Mouse (Mus musculus) skeletal muscle tissue, adult 2 months (tissue): ENCODE results near the gene Snx3.

Source experiments
- DNase-seq: peaks from one replicate; pipeline ENCODE4 v3.0.0-alpha.2; 2012; ENCODE audit warnings: low read depth, low spot score

The Snx3 gene

DNA sequence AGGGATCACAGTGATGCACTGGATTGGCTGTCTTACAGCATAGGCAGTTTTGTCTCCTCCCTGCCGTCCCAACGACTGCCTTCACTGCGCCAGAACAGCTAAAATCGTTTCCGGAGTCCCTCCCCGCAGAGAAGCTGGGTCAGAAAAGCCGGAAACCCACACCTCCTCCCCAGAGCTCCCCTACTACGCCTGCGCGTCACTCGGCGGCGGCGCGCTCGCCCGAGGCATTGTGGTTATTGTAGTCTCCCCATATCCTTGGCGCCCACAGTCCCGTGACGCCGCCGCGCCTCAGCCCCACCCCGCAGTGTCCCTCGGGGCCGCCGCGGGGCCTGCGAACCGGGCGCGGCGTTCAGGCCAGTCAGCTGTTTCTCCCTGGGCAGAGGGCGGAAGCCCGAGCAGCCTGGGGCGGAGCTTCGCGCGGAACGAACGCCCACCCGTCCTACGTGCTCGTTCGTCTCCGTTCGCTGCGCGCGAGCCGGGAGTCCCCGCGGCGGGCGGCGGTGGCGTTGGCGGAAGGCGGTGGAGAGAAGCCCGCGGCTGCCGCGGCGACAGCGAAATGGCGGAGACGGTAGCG is at the start of gene Snx3:
Gene Snx3 (plus strand): TSS at position 256 of the 574 bp plus-strand sequence.
- peak; percentile 98 for DNase-seq

DNA sequence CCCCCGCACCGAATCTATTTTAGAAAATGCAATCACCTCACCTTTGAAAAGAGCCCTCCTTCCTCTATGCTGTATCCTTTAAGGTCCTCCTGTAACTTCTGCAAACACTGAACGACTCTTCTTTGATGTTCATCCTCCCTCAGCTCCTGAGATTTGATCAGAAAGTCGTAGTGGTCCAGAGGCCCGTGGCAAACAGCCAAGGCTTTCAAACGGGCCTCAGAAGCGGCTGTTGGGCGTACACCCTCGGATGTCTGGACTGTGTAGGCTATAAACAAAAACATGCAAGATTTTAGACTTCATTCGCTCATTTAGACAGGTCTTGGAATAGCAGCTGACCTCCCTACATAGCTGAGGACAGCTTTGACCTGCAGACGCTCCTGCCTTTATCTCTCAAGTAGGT is 47.6 kb upstream of the Snx3 start:
- no peak for DNase-seq

- DNase-seq: no peak
Measured at GRCm38 (mm10) chr10:42454690-42455089, 47.1 kb upstream of the Snx3 start.

DNA sequence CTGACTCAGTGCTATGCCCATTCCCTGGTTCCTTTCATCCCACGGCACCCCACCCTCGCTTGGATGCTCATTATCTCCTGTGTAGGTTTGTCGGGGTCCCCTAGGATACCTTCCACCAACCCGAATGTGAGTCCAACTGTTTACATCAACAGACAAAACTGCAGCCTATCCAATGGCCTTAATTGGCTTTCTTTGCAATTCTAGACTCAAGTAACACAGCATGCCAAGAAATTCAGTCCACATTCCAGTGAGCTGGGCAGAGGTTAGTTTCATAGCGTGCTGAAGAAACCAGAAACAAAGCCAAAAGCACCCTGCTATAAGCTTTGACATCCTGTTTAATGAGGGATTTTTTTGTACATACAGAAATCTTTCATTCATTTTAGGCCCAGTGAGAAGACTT is 45.8 kb upstream of the Snx3 start:
- no peak for DNase-seq

GRCm38 (mm10) chr10:42457557-42458191 is 44.2 kb upstream of the Snx3 start:
- DNase-seq: peak; percentile 44

GRCm38 (mm10) chr10:42464224-42464623 is 37.6 kb upstream of the Snx3 start:
- peak; percentile 34 for DNase-seq

DNA sequence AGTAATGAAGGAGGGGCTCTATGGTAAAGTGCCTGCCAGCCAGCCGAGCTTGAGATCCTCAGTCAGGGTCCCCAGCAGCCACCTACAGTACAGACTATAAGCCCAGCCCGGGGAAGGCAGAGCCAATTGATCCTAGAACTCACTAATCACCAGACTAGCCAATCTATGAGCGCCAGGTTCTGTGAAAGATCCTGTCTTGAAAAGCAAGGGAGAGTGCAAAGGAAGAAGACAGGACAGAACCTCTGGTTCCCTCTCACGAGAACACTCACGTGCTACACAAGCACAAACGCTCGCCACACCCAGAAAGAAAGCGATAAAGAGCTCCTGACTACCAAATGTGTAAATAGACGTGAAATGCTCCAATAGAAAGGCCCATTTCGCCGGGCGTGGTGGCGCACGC is 37.0 kb upstream of the Snx3 start:
- no peak for DNase-seq

- DNase-seq: no peak
Measured at GRCm38 (mm10) chr10:42474946-42475514, 26.8 kb upstream of the Snx3 start.

DNA sequence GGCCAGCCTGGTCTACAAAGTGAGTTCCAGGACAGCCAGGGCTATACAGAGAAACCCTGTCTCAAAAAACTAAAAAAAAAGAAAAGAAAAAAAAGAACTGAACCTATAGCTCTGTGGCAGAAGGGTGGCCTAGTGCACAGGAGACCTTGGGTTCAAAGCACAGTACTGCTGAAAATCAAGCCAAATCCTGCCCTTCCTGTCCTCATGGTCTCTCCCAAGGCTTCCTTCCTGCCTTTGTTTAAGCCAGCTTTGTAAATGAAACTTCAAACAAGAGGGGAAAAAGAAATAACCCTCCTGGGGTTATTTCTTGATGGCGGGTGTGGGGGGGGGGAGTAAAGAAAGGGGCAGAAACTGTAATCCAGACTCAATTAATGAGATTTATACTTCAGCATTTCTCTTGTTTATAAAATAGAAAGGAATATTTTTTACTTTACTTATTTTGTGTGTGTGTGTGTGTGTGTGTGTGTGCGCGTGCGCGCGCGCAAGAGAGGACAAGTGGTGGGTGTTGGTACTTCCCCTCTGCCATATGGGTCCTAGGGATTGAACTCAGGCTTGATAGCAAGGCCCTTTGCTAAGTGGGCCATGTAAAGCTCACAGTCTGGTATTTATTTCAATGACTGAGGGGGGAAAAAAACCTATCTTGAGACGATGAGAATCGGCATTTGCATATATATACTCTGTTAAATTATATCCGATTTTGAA is 24.9 kb upstream of the Snx3 start:
- no peak for DNase-seq

GRCm38 (mm10) chr10:42477550-42478340 is 24.1 kb upstream of the Snx3 start:
- no peak for DNase-seq

GRCm38 (mm10) chr10:42478341-42478720 is 23.5 kb upstream of the Snx3 start, which contains the start of gene Afg1l:
Gene Afg1l, minus strand, starts transcription at chr10:42478565.
- peak; percentile 95 for DNase-seq

DNA sequence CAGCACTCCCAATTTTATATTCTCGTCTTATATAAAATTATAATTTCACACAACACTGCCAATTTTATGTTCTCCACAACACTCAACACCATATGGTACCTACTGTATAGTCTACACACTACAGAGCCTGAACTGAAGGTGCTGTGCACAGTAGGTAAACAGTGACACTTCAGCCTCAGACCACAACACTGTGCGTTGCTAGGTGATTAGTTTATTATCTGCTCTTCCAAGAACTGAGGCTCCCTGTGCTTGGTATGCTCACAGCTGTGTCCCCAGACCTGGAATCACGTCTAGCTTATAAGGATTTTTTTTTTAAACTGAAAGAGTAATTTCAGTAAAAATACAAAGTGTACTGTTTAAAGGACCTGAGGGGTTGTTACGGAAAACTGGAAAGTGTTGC is 21.1 kb upstream of the Snx3 start:
- no peak for DNase-seq

- no peak for DNase-seq
Measured at GRCm38 (mm10) chr10:42488606-42489296, 13.1 kb upstream of the Snx3 start.

DNA sequence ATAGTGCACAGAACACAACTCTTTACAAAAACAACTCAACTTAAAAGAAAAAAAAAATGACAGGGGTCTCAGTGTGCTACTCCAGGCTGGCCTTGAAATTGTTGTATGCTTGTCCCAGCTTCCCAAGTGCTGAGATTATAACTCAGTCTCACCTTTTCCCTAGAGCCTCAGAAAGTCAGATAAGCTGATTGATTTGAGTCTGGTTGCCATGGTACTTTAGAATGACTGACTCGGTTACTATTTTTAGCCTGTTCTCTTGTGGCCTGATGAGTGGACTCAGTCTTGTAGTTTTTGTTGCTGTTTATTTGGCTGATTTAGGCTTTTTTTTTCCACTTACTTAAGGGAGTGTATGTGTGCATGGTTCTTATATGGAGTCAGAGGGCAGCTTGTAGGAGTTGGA is 10.7 kb upstream of the Snx3 start:
- DNase-seq: no peak

GRCm38 (mm10) chr10:42492027-42492771 is 9.6 kb upstream of the Snx3 start:
- no peak for DNase-seq

- DNase-seq: no peak
Measured at GRCm38 (mm10) chr10:42493000-42493399, 8.8 kb upstream of the Snx3 start.

DNA sequence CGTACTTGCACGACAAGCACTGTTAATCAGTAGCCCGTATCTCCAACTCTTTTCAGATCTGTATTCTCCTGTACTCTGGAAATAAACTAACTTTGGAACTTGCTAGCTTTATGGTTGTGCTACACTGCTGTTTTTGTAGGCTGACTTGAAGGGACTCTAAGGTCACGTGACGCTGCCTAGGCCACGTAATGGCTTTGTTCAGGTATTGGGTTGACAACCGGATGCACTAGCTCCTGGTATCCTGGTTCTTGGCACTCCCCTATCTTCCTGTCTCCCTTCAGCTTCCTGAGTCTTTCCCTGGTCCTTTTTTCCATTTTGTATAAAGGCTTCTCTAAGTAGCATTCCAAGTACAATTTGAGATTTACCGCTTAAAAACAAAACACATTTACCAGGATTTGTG is 1.2 kb upstream of the Snx3 start:
- no peak for DNase-seq

GRCm38 (mm10) chr10:42501161-42501560 is 669 bp upstream of the Snx3 start:
- no peak for DNase-seq

- peak; percentile 71 for DNase-seq
Measured at GRCm38 (mm10) chr10:42502349-42503111, 700 bp downstream of the Snx3 start.
